Mouse (Mus musculus) v-Abl transformed pro-B cells (cell line): ENCODE data around the gene Tradd.

Experiments
- in situ Hi-C, 2 experiments: fragments of 400-800 bp; cut with MboI; formaldehyde crosslinking; loops; one replicate each; pipeline ENCODE4 v1.15.1; 2025; ENCODE audit not compliant: unreplicated experiment in 2 of 2

Gene Tradd

DNA sequence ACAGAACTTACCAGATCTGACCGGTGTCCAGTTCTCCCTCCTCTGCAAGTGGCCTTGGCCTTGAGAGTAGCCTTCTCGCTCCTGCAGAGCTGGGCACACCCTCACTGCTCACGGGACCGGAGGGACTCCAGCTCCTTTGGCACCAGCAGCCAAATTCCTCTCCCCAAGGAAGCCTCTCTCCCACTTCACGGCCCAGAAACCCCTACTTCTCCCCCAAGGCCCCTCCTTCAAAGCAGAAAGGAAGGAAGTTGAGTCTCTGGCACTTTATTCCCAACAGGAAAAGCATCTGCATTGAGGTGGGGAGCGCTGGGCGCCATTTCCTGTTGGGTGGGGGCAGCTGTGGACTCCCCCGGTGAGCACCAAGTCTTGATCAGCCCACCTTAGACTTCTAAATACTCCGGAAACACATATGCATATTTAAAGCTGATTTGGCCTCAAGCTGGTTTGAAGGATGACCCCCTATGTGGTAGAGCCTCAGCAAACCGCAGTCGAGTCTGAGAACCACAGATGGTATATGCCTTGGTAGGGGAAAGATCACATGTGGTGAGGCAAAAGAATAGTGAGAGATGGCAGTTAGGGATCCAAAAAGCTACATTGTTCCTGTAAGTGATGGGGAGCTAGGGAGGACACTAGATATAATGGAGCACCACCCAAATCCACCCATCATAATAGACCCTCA, 31.6 kb upstream of the Tradd start, which contains the start of gene Exoc3l:
TSS of gene Exoc3l (minus strand) at position 207 of the 679 bp plus-strand sequence.
- in situ Hi-C loops: no loop called here

DNA sequence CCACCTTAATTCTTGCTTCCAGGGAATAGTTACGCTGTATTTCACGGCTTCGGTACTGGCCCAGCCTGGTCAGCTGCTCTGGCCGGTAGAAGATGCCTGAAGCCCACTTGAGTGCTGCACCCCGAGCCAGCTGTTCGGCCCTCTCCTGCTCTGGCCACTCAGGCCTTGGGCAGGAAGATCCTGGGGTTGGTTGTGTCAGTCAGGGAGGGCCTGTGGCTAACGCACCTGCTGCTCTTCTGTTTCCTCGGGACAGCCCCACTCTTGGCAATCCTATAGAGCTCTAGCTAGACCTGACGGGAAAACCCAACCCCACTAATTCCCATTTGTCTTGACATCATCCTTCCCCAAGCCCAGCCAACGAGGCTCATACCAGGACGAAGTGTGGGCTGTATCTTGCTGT, 30.8 kb upstream of the Tradd start:
- in situ Hi-C loops: no loop called here

GRCm38 (mm10) chr8:105294776-105295175, 30.4 kb upstream of the Tradd start:
- in situ Hi-C loops: loop anchor here (5.0 kb wide), 3 partner anchors 53 to 642 kb away; partner anchors contain the start of genes Fhod1 (in 1 of the 2) and Slc9a5 (in 1 of the 2)

DNA sequence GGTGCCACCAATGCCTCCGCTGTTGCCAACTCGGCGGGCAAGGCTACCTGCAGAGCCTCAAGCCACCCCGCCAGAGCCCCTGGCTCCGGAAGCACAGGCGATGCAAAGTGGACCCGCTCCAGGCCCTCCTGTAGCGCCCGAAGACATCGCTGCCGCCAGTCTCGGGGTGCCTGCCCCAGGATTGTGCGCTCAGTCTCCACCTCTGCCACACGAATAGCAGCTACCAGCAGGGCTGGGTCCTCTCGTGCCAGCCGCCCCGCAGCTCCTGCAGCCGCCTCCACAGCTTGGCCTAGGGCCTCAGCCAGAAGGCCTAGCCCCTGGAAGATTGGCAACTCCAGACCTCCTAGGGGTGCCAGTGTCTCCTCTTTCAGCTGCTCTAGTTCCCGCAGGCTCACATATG, 29.0 kb upstream of the Tradd start:
- in situ Hi-C loops: loop anchor here (5.0 kb wide), 3 partner anchors 54 to 641 kb away; partner anchors contain the start of genes Fhod1 (in 1 of the 2) and Slc9a5 (in 1 of the 2)

DNA sequence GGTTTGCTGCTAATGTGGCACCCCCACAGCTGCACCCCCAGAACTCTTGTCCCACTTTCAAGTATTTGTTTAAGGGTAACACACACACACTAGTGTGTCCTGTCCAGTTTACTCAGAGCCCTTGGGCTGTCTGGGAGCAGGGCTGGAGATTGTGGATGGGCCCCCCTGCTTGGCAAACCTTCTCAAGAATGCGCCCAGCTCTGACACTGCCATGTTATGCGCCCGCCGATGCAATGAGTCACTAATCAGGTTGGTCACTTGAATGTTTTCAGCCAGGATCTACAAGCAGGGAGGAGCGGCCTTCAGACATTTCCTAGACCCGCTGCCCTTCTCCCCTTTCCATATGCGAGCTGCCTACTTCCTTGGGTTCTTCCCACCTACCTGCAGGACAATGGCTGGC, 28.1 kb upstream of the Tradd start:
- in situ Hi-C loops: loop anchor here (5.0 kb wide), 3 partner anchors 55 to 640 kb away; partner anchors contain the start of genes Fhod1 (in 1 of the 2) and Slc9a5 (in 1 of the 2)

- in situ Hi-C loops: loop anchor here (5.0 kb wide), 3 partner anchors 55 to 640 kb away; partner anchors contain the start of genes Fhod1 (in 1 of the 2) and Slc9a5 (in 1 of the 2)
These were observed 27.4 kb upstream of the Tradd start for GRCm38 (mm10) chr8:105291802-105292201.

DNA sequence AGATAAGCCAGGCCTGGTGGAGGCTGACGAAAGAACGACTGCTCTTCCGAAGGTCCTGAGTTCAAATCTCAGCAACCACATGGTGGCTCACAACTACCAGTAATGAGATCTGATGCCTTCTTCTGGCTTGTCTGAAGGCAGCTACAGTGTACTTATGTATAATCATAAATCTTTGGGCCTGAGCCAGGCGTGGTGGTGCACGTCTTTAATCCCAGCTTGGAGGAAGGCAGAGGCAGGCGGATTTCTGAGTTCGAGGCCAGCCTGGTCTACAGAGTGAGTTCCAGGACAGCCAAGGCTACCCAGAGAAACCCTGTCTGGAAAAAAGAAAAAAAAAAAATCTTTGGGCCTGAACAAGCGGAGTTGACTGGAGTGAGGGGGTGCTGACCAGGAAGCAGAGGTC, 27.0 kb upstream of the Tradd start:
- in situ Hi-C loops: loop anchor here (5.0 kb wide), 3 partner anchors 56 to 639 kb away; partner anchors contain the start of genes Fhod1 (in 1 of the 2) and Slc9a5 (in 1 of the 2)

DNA sequence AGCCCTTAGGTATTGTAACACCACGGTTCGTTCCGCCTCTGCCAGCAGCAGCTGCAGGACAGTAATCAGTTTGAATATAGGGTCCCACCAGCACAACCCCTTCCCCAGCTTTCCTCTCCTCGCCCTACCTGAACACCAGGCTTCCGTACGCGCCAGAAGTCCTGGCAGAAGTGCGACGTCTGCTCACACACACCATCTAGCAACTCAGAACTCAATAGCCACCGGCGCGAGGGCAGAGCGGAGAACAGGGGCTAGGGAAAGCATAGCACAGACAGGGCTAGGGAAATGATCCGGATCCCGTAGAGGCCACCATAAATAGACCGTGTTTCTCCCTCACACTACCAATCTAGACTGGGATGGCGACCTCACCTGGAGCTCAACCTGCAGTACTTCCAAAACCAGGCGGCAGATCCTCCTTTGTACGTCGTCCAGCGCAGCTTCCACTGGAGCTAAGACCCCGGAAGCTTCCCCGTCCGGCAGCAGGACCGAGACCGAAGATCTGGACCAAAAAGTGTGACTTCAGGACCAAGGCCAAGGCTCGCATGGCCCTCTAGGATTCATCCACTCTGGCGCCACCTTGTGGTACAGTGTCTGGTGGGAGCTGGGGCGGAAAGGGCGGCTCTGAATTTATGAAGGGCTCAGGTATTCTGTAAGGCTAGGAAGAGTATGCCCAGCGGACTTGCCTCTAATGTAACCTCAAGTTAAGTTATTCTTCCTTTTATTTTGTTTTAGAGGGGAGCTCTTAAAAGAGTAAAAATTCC, 26.3 kb upstream of the Tradd start:
- in situ Hi-C loops: loop anchor here (5.0 kb wide), 3 partner anchors 57 to 638 kb away; partner anchors contain the start of genes Fhod1 (in 1 of the 2) and Slc9a5 (in 1 of the 2)

DNA sequence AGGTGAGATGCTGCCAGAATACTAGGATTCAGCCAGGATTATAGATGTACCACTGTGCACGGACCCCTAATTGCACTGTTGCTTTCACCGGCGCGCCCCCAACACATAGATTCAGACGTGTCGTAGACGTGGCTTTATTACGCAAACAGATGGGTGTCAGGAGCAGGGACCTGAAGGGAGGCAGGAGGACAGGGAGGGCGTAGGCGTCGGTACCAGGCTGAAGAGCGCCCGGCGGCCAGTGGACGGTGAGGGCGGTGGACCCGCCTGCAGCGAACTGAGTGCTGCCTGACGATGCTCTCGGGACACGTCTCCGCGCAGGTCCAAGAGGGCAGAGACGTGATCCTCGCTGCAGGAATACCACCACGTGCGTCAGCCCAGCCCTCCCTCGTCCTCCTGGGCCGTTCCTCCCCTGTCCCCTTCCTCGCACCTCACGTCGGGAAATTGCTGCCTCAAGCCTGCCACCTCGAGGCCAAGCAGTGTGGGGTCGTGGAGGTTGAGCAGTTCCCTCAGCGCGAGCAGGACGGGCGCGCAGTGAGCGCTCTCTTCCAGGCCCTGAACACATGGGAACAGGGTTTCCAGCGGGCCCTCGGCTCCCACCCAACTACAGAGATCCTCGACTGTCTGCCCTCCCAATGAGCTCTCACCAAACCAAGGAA, 25.5 kb upstream of the Tradd start, which contains the start of gene 4931428F04Rik:
TSS of gene 4931428F04Rik (minus strand) at position 60 of the 656 bp plus-strand sequence.
- in situ Hi-C loops: loop anchor here (5.0 to 10.0 kb wide), 7 partner anchors 38 to 638 kb away; partner anchors contain the start of genes D230025D16Rik (in 1 of the 2), Fhod1 (in 1 of the 2) and Slc9a5 (in 1 of the 2)

DNA sequence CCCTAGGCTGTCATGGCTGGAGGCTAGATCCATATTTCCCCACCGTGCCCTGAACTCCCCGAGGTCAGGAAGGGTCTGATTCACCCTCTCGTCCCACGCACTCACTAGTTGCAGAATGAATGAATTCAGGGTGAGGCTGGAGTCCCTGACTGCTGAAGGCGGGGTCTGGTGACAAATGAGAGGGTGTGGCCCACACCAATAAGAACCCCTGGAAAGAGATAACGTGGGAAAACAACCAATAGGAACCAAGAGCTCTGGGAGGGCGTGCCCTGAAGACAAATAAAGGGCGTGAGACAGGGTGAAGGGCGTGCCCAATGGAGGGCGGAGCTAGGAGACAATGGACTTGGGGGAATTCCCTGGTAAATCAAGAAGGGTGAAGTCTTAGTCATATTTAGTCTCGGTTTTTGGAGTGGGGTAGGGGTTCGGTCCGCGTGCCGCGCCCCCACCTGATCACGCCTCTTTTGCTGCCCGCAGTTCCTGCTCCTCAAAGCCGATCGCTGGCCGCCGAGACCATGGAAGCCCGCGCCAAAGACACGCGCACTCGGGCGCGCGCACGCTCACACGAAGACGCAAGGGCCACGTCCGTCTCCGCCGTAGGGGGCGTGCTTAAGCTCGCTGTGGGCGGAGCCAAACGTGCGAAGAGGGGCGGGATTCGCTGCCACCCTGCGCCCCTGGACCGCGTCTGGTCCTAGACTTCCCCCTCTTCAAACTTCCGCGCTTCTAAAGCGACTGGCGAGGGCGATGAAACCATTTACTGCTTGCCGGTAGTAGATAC, 24.7 kb upstream of the Tradd start:
- in situ Hi-C loops: loop anchor here (5.0 to 10.0 kb wide), 4 partner anchors 37 to 167 kb away; partner anchors contain the start of gene D230025D16Rik (in 1 of the 2)

- in situ Hi-C loops: loop anchor here (5.0 to 10.0 kb wide), 4 partner anchors 36 to 166 kb away; partner anchors contain the start of gene D230025D16Rik (in 1 of the 2)
These were observed 23.8 kb upstream of the Tradd start for GRCm38 (mm10) chr8:105288231-105288630.

DNA sequence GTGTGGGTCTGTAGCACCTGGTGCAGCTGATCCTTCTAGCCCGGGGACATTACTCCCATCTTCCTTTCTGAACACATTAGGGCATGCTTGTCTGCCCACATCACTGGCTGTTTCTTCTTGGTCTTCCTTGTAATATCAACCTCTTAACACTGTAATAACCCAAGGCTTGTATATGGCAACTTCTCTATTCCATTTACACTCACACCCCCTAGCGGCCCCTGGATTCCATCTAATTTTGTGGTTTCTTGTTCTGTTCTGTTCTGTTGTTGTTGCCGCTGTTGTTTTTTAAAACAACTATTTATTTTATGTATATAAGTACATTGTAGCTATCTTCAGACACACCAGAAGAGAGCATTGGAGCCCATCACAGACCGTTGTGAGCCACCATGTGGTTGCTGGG, 22.5 kb upstream of the Tradd start:
- in situ Hi-C loops: loop anchor here (5.0 to 10.0 kb wide), 4 partner anchors 35 to 165 kb away; partner anchors contain the start of gene D230025D16Rik (in 1 of the 2)

- in situ Hi-C loops: loop anchor here (5.0 to 10.0 kb wide), 4 partner anchors 33 to 163 kb away; partner anchors contain the start of gene D230025D16Rik (in 1 of the 2)
These were observed 21.1 kb upstream of the Tradd start for GRCm38 (mm10) chr8:105285514-105285913.

DNA sequence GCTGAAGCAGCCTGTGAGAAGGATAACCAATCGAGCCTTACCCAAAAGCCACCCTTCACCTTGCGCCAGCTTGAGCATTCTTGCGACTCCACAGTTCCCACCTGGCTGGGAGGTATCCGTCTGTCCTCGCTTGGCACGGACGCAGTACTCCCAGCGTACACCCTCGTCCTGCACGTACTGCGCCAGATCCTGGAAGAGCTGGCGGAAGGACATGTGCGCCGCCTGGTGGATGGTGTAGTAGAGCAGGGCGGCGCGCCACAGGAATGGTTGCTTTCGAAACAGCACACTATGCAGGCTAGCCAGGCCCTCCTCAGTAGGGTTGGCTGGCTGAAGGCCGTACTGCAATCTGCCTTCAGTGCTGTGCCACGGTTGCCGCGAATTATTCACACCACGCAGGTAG, 18.7 kb upstream of the Tradd start:
- in situ Hi-C loops: loop anchor here (5.0 to 10.0 kb wide), 2 partner anchors 58 to 161 kb away; partner anchors contain the start of gene D230025D16Rik (in 1 of the 2)

- in situ Hi-C loops: loop anchor here (5.0 to 10.0 kb wide), 2 partner anchors 57 to 160 kb away; partner anchors contain the start of gene D230025D16Rik (in 1 of the 2)
These were observed 17.8 kb upstream of the Tradd start for GRCm38 (mm10) chr8:105282239-105282638.

DNA sequence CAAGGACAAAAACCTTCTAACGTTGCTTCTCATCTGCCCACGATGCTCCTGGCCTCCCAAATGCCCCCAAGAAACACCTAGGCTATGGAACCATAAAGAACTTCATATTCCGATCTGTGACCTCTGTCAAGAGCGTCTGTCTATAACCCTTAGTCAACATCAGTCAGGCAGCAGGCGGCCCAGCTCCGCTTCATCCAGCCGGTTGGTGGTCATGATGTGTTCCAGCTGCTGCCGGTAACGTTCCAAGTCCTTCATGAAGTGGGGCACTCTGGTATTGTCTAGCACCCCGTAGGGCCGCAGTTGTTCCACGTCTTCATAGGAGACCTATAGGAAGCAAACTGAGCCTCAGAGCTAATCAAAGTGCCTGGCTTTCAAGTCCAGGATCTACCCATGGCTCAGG, 17.4 kb upstream of the Tradd start:
- in situ Hi-C loops: loop anchor here (5.0 to 10.0 kb wide), 2 partner anchors 57 to 160 kb away; partner anchors contain the start of gene D230025D16Rik (in 1 of the 2)

DNA sequence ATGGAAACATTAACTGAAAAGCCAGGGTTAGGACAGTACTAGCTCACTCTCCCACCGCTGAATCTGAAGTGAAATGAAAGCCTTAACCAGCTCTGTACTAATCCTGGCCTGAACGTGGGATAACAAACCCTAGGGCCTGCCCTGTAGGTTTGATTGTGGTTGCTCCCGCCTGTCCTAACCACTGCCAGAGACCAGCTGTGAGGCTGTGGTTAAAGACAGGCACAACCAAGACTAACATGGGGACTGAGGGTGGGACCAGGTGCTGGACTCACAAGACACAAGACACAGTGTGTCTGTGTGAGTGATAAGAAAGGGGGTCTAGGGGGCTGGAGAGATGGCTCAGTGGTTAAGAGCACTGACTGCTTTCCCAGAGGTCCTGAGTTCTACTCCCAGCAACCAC, 16.2 kb upstream of the Tradd start:
- in situ Hi-C loops: loop anchor here (5.0 to 10.0 kb wide), 2 partner anchors 56 to 158 kb away; partner anchors contain the start of gene D230025D16Rik (in 1 of the 2)

GRCm38 (mm10) chr8:105278911-105279334, 14.5 kb upstream of the Tradd start:
- in situ Hi-C loops: no loop called here
